Mouse (Mus musculus) gastrocnemius, postnatal 36 days (tissue): ENCODE data around the gene Cyp2j12. TPM values are rescaled to one million over a fixed set of nuclear protein-coding genes. Genes with fewer than 3 reads are reported as not detected.
"Not testable (repeated sequence)": the region's sequence is repeated elsewhere in the genome, so short reads cannot be mapped to it uniquely, and the experiment has no call there.

Experiments
- DNase-seq, 2 experiments: peaks; one replicate each; pipeline ENCODE4 v3.0.0; 2022
- intact Hi-C: fragments of 180-260 bp; cut with DNase I; formaldehyde crosslinking; loops from one replicate; pipeline ENCODE4 v1.15.1; 2025
- long read RNA-seq, 2 experiments: library from polyadenylated mRNA; stranded (forward); transcript quantifications; one replicate each; pipeline ENCODE4 v2.0.0; 2021
- total RNA-seq, 2 experiments: library from RNA; stranded (reverse); gene quantifications; 2 replicates each; pipeline ENCODE4 v1.2.3; 2021

Cyp2j12 gene
- not detected for total RNA-seq
- long read RNA-seq, experiment 1 = 0 reads
- long read RNA-seq, experiment 2 = 0 reads

GRCm38 (mm10) chr4:96140732-96141467, at the start of gene Cyp2j12:
TSS of gene Cyp2j12 (minus strand) at chr4:96141152.
- DNase-seq = no peak
- intact Hi-C loops = no loop called here

GRCm38 (mm10) chr4:96189321-96189720, 48.4 kb upstream of the Cyp2j12 start:
- intact Hi-C loops, DNase-seq: not testable (repeated sequence)

- DNase-seq, intact Hi-C loops: not testable (repeated sequence)
Measured at GRCm38 (mm10) chr4:96188671-96189070, 47.7 kb upstream of the Cyp2j12 start.

GRCm38 (mm10) chr4:96188146-96188545, 47.2 kb upstream of the Cyp2j12 start:
- DNase-seq, intact Hi-C loops: not testable (repeated sequence)

- DNase-seq, intact Hi-C loops: not testable (repeated sequence)
Measured at GRCm38 (mm10) chr4:96184716-96185115, 43.8 kb upstream of the Cyp2j12 start.

GRCm38 (mm10) chr4:96162839-96163238, 21.9 kb upstream of the Cyp2j12 start:
- no peak for DNase-seq
- intact Hi-C loops = no loop called here

- DNase-seq = no peak
- intact Hi-C loops = no loop called here
Measured at GRCm38 (mm10) chr4:96161575-96161974, 20.6 kb upstream of the Cyp2j12 start.

- DNase-seq = no peak
- intact Hi-C loops = no loop called here
Measured at GRCm38 (mm10) chr4:96139226-96139625, 1.7 kb downstream of the Cyp2j12 start.

- no peak for DNase-seq
- intact Hi-C loops = no loop called here
Measured at GRCm38 (mm10) chr4:96134246-96134645, 6.7 kb downstream of the Cyp2j12 start.

GRCm38 (mm10) chr4:96096841-96097240, 44.1 kb downstream of the Cyp2j12 start:
- intact Hi-C loops = no loop called here
- DNase-seq = no peak

GRCm38 (mm10) chr4:96091869-96092268, 49.1 kb downstream of the Cyp2j12 start:
- no peak for DNase-seq
- intact Hi-C loops = no loop called here

GRCm38 (mm10) chr4:96089356-96090048, 51.5 kb downstream of the Cyp2j12 start:
- DNase-seq, intact Hi-C loops: not testable (repeated sequence)

GRCm38 (mm10) chr4:96078308-96078707, 62.6 kb downstream of the Cyp2j12 start:
- intact Hi-C loops = no loop called here
- no peak for DNase-seq

GRCm38 (mm10) chr4:96077261-96078125, 63.5 kb downstream of the Cyp2j12 start, which contains the start of gene Cyp2j13:
TSS of gene Cyp2j13 (minus strand) at chr4:96077546.
- DNase-seq = no peak
- intact Hi-C loops = no loop called here

- DNase-seq = no peak
- intact Hi-C loops = no loop called here
Measured at GRCm38 (mm10) chr4:96062045-96062444, 78.9 kb downstream of the Cyp2j12 start.

GRCm38 (mm10) chr4:96060106-96060505, 80.8 kb downstream of the Cyp2j12 start:
- intact Hi-C loops = no loop called here
- DNase-seq = no peak

Other genes starting within 250 kb of the Cyp2j12 start
- gene Hook1, start 173.9 kb downstream of the Cyp2j12 start, total RNA-seq = 10 to 100 TPM in 1 of 2 experiments, 1 to 10 TPM in 1; 9.2 to 11.8 TPM
- gene Cyp2j13, start 63.6 kb downstream of the Cyp2j12 start, total RNA-seq = not detected
- not detected for gene Cyp2j7, start 95.5 kb upstream of the Cyp2j12 start, total RNA-seq
- gene Cyp2j11, start 207.5 kb upstream of the Cyp2j12 start, total RNA-seq = not detected